Comparison of ENCODE assay signal across 8 mouse cellular contexts in genomic region chr19:5487768-5488550, GRCm38 (mm10). TPM values are rescaled to one million over a fixed set of nuclear protein-coding genes. Genes with fewer than 3 reads are reported as not detected.
DNase-seq lines count a peak whose midpoint lies in the region; ATAC-seq and TF ChIP-seq lines count a peak whose summit lies in the region.

Gene Mus81 (minus strand): TSS chr19:5488402.

- peak; percentile 79 for ATAC-seq in heart, embryonic 11.5 days (replicated peaks; ENCODE audit: insufficient number of reproducible peaks, low FRiP score, low TSS enrichment)
- peak; percentile 81 for ATAC-seq in kidney, embryonic 16.5 days (ENCODE audit: low FRiP score, low TSS enrichment)

- peak within 1 kb of the TSS; percentile 87 for H3K27ac ChIP-seq in bone marrow macrophage, adult 2 months (ENCODE audit: insufficient read depth, low read depth, low read length)
- H3K27ac ChIP-seq in heart, embryonic 11.5 days (ENCODE audit: low read depth, low read length), result peak within 1 kb of the TSS; percentile 100
- peak within 1 kb of the TSS; percentile 100 for H3K27ac ChIP-seq in kidney, embryonic 16.5 days (ENCODE audit: low read length)
- peak within 1 kb of the TSS; percentile 95 for H3K27ac ChIP-seq in liver, adult 2 months (replicated peaks; ENCODE audit: insufficient read depth, low read depth, low read length)

- TF ChIP-seq CTCF in bone marrow macrophage, adult 2 months (IDR thresholded peaks at IDR 0.05; ENCODE audit: low read depth, low read length), result peak; percentile 96
- peak; percentile 91 for TF ChIP-seq CTCF in liver, adult 2 months (IDR thresholded peaks at IDR 0.05; ENCODE audit: low read depth, low read length)

- H3K36me3 ChIP-seq in erythroblast, embryonic 14.5 days (ENCODE audit: control insufficient read depth), result peaks cover 53% of the 10 kb centered on the region
- peaks cover 22% of the 10 kb centered on the region for H3K36me3 ChIP-seq in heart, embryonic 11.5 days (ENCODE audit: control insufficient read depth, insufficient read depth, low read length)
- peaks cover 32% of the 10 kb centered on the region for H3K36me3 ChIP-seq in kidney, embryonic 16.5 days (ENCODE audit: insufficient read depth, low read length)
- peaks cover 4% of the 10 kb centered on the region; the same call in 1 of the 2 replicates for H3K36me3 ChIP-seq in liver, adult 2 months (ENCODE audit: control insufficient read depth, insufficient read depth, low read length)
- H3K36me3 ChIP-seq in myocyte (ENCODE audit: control insufficient read depth, insufficient read depth), result peaks cover 28% of the 10 kb centered on the region
- peaks cover 8% of the 10 kb centered on the region for H3K36me3 ChIP-seq in splenic B cell, adult 2 months (ENCODE audit: control insufficient read depth, insufficient read depth, low read length, poor library complexity, severe bottlenecking)

- TF ChIP-seq POLR2A in bone marrow macrophage, adult 2 months (IDR thresholded peaks at IDR 0.05; ENCODE audit: borderline replicate concordance, low read depth, low read length), result no peak; the same call in none of the 2 replicates
- TF ChIP-seq POLR2A in liver, adult 2 months (IDR thresholded peaks at IDR 0.05; ENCODE audit: extremely low read depth, insufficient read depth, low read length), result peak; percentile 57; the same call in 1 of the 2 replicates
- peak; percentile 84 for TF ChIP-seq POLR2A in myocyte (IDR thresholded peaks at IDR 0.05; ENCODE audit: insufficient read length, low read depth)

- peaks cover 12% of the 10 kb centered on the region for H3K4me1 ChIP-seq in bone marrow macrophage, adult 2 months (ENCODE audit: control insufficient read depth, insufficient read depth, low read length)
- peaks cover 78% of the 10 kb centered on the region for H3K4me1 ChIP-seq in erythroblast, embryonic 14.5 days (ENCODE audit: control insufficient read depth)
- peaks cover 19% of the 10 kb centered on the region for H3K4me1 ChIP-seq in heart, embryonic 11.5 days (ENCODE audit: control insufficient read depth, insufficient read depth, low read length)
- H3K4me1 ChIP-seq in kidney, embryonic 16.5 days (ENCODE audit: insufficient read depth, low read length), result peaks cover 31% of the 10 kb centered on the region
- H3K4me1 ChIP-seq in liver, adult 2 months (ENCODE audit: control insufficient read depth, insufficient read depth, low read length), result peaks cover 7% of the 10 kb centered on the region; the same call in 1 of the 2 replicates

- peak within 1 kb of the TSS; percentile 35 for H3ac ChIP-seq in myocyte (ENCODE audit: control insufficient read depth, insufficient read length)

- H3K79me2 ChIP-seq in liver, adult 2 months (ENCODE audit: control insufficient read depth, insufficient read depth, low read length), result peaks cover 4% of the 10 kb centered on the region; the same call in 1 of the 2 replicates
- peaks cover 36% of the 10 kb centered on the region for H3K79me2 ChIP-seq in myocyte (ENCODE audit: control insufficient read depth, insufficient read depth)

- peak; percentile 99 for DNase-seq in B cell, adult 2 months
- DNase-seq in liver, adult 2 months (ENCODE audit: extremely low read depth, low read depth, low spot score), result peak; percentile 92
- peak; percentile 97 for DNase-seq in splenic B cell, adult 2 months (ENCODE audit: low read depth, low spot score)

- H3K27me3 ChIP-seq in erythroblast, embryonic 14.5 days (ENCODE audit: control insufficient read depth), result no peaks in the 10 kb centered on the region
- H3K27me3 ChIP-seq in heart, embryonic 11.5 days (ENCODE audit: control insufficient read depth, insufficient read depth, low read length), result no peaks in the 10 kb centered on the region
- H3K27me3 ChIP-seq in kidney, embryonic 16.5 days (ENCODE audit: insufficient read depth, low read length), result no peaks in the 10 kb centered on the region
- H3K27me3 ChIP-seq in liver, adult 2 months (ENCODE audit: control insufficient read depth, insufficient read depth, low read length), result no peaks in the 10 kb centered on the region
- H3K27me3 ChIP-seq in myocyte (ENCODE audit: control insufficient read depth, insufficient read depth, insufficient read length), result no peaks in the 10 kb centered on the region
- no peaks in the 10 kb centered on the region for H3K27me3 ChIP-seq in splenic B cell, adult 2 months (ENCODE audit: control insufficient read depth, insufficient read depth, low read length, poor library complexity, severe bottlenecking)

- H3K4me2 ChIP-seq in heart, embryonic 11.5 days, result peak within 1 kb of the TSS; percentile 82
- H3K4me2 ChIP-seq in kidney, embryonic 16.5 days (replicated peaks; ENCODE audit: low read depth, low read length), result peak within 1 kb of the TSS; percentile 89
- peak within 1 kb of the TSS; percentile 98 for H3K4me2 ChIP-seq in myocyte (ENCODE audit: low read depth)

- WGBS in heart, embryonic 11.5 days (ENCODE audit: insufficient replicate concordance), result 1% methylated on average over 39 of the region's 39 CpGs
- 1% methylated on average over 39 of the region's 39 CpGs for WGBS in kidney, embryonic 16.5 days
- WGBS in liver, adult 2 months, result under 1% methylated on average over 39 of the region's 39 CpGs

- no peaks in the 10 kb centered on the region for H3K9me3 ChIP-seq in erythroblast, embryonic 14.5 days (ENCODE audit: control insufficient read depth, low read length)
- H3K9me3 ChIP-seq in heart, embryonic 11.5 days (replicated peaks; ENCODE audit: control insufficient read depth, low read length), result no peaks in the 10 kb centered on the region
- H3K9me3 ChIP-seq in kidney, embryonic 16.5 days (ENCODE audit: low read length), result no peaks in the 10 kb centered on the region

- H3K4me3 ChIP-seq in bone marrow macrophage, adult 2 months (ENCODE audit: insufficient read depth, low read length), result peak within 1 kb of the TSS; percentile 72
- H3K4me3 ChIP-seq in erythroblast, embryonic 14.5 days (replicated peaks), result peak within 1 kb of the TSS; percentile 66
- peak within 1 kb of the TSS; percentile 53 for H3K4me3 ChIP-seq in heart, embryonic 11.5 days (ENCODE audit: low read depth, low read length)
- peak within 1 kb of the TSS; percentile 61 for H3K4me3 ChIP-seq in kidney, embryonic 16.5 days (ENCODE audit: low read length)
- peak within 1 kb of the TSS; percentile 66 for H3K4me3 ChIP-seq in liver, adult 2 months (ENCODE audit: insufficient read depth, low read depth, low read length)
- H3K4me3 ChIP-seq in myocyte, result peak within 1 kb of the TSS; percentile 85

- peak within 1 kb of the TSS; percentile 76 for H3K9ac ChIP-seq in heart, embryonic 11.5 days (ENCODE audit: low read depth, low read length)
- peak within 1 kb of the TSS; percentile 74 for H3K9ac ChIP-seq in kidney, embryonic 16.5 days (replicated peaks; ENCODE audit: low read length)
- peak within 1 kb of the TSS; percentile 76 for H3K9ac ChIP-seq in liver, adult 2 months (ENCODE audit: low read depth, low read length)

TF ChIP-seq in myocyte, 11 proteins besides CTCF, POLR2A, EP300 and RAD21:
- peak; percentile 36 to 80 (median 46) for TF ChIP-seq MYOG (IDR thresholded peaks at IDR 0.05; ENCODE audit: control insufficient read depth in 1 of 3, insufficient read depth in 1 of 3, insufficient read length in 2 of 3, low read depth in 2 of 3)
- no peak for TF ChIP-seq REST (IDR thresholded peaks at IDR 0.05; ENCODE audit: insufficient read depth, insufficient read length)
- TF ChIP-seq MAX (IDR thresholded peaks at IDR 0.05; ENCODE audit: low read depth), result no peak
- TF ChIP-seq SRF (IDR thresholded peaks at IDR 0.05; ENCODE audit: control insufficient read depth, insufficient read length, low read depth), result peak; percentile 33
- TF ChIP-seq MYOD1 (IDR thresholded peaks at IDR 0.05; ENCODE audit: control insufficient read depth in 1 of 3, insufficient read length in 2 of 3, low read depth in 2 of 3), result peak in 1 of 3 experiments; percentile 81
- no peak for TF ChIP-seq TCF12 (IDR thresholded peaks at IDR 0.05; ENCODE audit: insufficient read depth, poor library complexity, severe bottlenecking)
- TF ChIP-seq TCF3 (IDR thresholded peaks at IDR 0.05; ENCODE audit: insufficient read length, low read depth), result no peak
- TF ChIP-seq USF1 (IDR thresholded peaks at IDR 0.05; ENCODE audit: low read depth), result peak; percentile 14
- peak; percentile 79 for TF ChIP-seq POLR2AphosphoS2 (IDR thresholded peaks at IDR 0.05; ENCODE audit: insufficient read length, low read depth)

RNA-seq across cellular contexts. Expression of gene Mus81, which starts in this region (rescaled TPM):
- 16.7 and 19.8 TPM in 2 replicates for polyA plus RNA-seq in bone marrow macrophage, adult 2 months (2012; ENCODE audit: insufficient read depth, insufficient read length, missing spikeins)
- polyA plus RNA-seq in erythroblast, embryonic 14.5 days (2012), result 5.2 and 9.4 TPM in 2 replicates
- 32.2 and 40.0 TPM in 2 replicates for polyA plus RNA-seq in heart, embryonic 11.5 days (2014; fragmentation: Nextera tagmentation; extraction: Ambion mirVana)
- 44.2 and 50.5 TPM in 2 replicates for polyA plus RNA-seq in kidney, embryonic 16.5 days (2015; fragmentation: Nextera tagmentation; extraction: Ambion mirVana)
- 8.1 and 10.9 TPM in 2 replicates for total RNA-seq in liver, adult 2 months (2014; rRNA removed)
- polyA plus RNA-seq in liver, adult 2 months (2012; rRNA removed), result 21.2 and 22.9 TPM in 2 replicates
- 66.4 TPM for polyA plus RNA-seq in myocyte (2012; fragmentation: generic; extraction: Trizol)

Comparison
In these comparisons a context has a peak if more than half of its experiments do, and no peak if none do; other contexts are left out.
1. Peak in every context shown above with its lines: DNase-seq, ATAC-seq, H3K4me3 ChIP-seq and H3K27ac ChIP-seq.